Comparison of ENCODE assay signal across 16 mouse cellular contexts in the genomic region with DNA sequence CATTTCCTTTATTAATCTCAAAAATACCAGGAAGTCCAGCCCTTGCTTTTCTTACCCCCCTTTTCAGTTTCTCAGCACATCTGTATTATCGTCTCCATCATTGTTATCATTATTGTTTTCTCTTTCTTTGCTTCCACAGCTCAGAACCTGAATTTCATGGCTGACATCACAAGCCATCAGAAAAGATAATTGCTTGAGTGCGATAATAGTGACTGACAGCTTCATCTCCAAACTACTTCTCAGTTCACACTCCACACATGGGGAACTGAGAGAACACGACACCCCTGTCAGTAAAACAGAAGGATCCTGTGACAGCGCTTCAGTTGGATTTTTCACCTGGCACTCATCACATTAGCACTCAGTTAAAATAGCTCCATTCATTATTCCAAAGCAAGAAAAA.
"Had no signal": no experiment of that assay in that cellular context is flagged by ENCODE, and none has a peak within 500 bp of the region (broad histone marks: within the 10 kb centered on the region; RNA-seq: fewer than 3 reads in every experiment).

No protein-coding gene starts in this region.

- H3K4me3 ChIP-seq: layer of hippocampus, adult 2 months; limb, embryonic 12.5 days; liver, embryonic 13.5 days; lung, embryonic 15.5 days; megakaryocyte, embryonic 14.5 days; midbrain, embryonic 13.5 days; neural tube, embryonic 12.5 days; stomach, embryonic 15.5 days had no signal

- H3K4me2 ChIP-seq: limb, embryonic 12.5 days; liver, embryonic 13.5 days; lung, embryonic 15.5 days; midbrain, embryonic 13.5 days; neural tube, embryonic 12.5 days; stomach, embryonic 15.5 days had no signal

- ATAC-seq: liver, postnatal 0 days; midbrain, embryonic 13.5 days had no signal

- H3K9me3 ChIP-seq: limb, embryonic 12.5 days; liver, embryonic 13.5 days; lung, embryonic 15.5 days; midbrain, embryonic 13.5 days; neural tube, embryonic 12.5 days; stomach, embryonic 15.5 days had no signal

- H3K27ac ChIP-seq: kidney, postnatal 0 days; layer of hippocampus, adult 2 months; limb, embryonic 12.5 days; liver, embryonic 13.5 days; lung, embryonic 15.5 days; macrophage; midbrain, embryonic 13.5 days; neural tube, embryonic 12.5 days; stomach, embryonic 15.5 days had no signal

- H3K27me3 ChIP-seq: limb, embryonic 12.5 days; liver, embryonic 13.5 days; lung, embryonic 15.5 days; megakaryocyte, embryonic 14.5 days; midbrain, embryonic 13.5 days; neural tube, embryonic 12.5 days; stomach, embryonic 15.5 days had no signal

- DNase-seq: kidney, postnatal 36 days; liver; liver, embryonic 13.5 days; liver, postnatal 0 days; lung, postnatal 14 days; right cerebral cortex, postnatal 14 days; thymus, postnatal 36 days had no signal

- H3K4me1 ChIP-seq: limb, embryonic 12.5 days; liver, embryonic 13.5 days; lung, embryonic 15.5 days; megakaryocyte, embryonic 14.5 days; midbrain, embryonic 13.5 days; neural tube, embryonic 12.5 days; stomach, embryonic 15.5 days had no signal

- H3K9ac ChIP-seq: limb, embryonic 12.5 days; liver, embryonic 13.5 days; liver, postnatal 0 days; lung, embryonic 15.5 days; midbrain, embryonic 13.5 days; neural tube, embryonic 12.5 days; stomach, embryonic 15.5 days had no signal

- H3K36me3 ChIP-seq: limb, embryonic 12.5 days; liver, embryonic 13.5 days; lung, embryonic 15.5 days; midbrain, embryonic 13.5 days; neural tube, embryonic 12.5 days; stomach, embryonic 15.5 days had no signal
